Mouse (Mus musculus): Measurements from ENCODE around the gene Nrbp1.

Gene Nrbp1

DNA sequence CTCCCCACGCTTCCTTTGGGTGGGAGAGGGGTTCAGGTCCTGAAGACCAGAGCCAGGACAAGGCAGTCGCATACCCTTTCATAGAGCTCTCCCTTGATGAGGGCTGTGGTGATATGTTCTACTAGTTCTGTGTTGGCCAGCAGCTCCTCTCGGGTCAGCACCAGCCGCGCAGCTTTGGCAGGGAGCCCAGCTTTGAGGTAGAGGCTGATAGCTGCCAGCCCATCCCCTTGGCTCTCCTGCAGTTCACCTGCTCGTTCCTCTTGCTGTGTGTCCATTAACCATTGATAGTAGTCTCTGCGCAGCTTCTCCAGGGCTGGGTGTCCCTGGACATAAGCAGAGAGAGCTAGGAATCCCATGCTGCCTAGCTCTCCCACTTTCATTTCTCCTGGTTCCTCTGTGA is 25.4 kb downstream of the Nrbp1 start:
- no peak for DNase-seq (ENCODE audit: low spot score)

DNA sequence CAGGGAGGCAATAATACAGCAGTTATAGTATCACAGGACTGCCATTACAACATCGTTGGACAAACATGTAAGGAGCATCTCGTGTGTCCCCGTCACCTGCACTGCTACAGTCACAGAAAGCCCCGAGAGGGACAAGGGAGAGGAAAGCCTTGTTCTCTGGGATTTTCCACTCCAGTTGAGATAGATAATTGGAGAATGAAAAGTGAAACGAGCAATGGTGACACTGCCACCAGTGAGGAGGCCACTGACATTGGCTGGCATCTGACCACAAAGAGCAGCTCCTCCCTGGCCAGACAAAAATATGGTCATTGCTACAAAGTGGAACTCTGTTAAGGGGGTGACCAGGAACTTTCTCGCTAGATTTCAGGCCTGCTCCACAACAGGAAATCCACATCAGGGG is 27.0 kb downstream of the Nrbp1 start:
- peak; percentile 27 for DNase-seq (ENCODE audit: low spot score)

DNA sequence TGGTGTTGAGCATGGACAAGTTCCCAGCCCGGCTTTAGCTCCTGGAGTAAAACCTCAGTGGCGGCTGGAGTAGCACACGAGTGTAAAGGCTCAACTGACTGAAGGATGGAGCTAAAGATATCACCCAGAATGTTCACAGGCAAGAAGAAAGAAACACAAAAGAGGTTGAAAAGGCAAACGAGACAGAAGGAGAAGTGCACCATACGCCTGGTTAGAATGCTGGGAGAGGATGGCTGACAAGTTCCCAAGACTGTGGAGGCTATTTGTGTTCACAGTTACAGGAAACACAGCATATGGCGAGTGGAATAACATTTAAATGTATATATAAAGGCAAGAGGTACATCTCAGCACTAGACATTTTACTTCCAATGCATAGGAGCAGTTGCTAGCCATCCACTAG is 32.4 kb downstream of the Nrbp1 start:
- no peak for DNase-seq (ENCODE audit: low spot score)

DNA sequence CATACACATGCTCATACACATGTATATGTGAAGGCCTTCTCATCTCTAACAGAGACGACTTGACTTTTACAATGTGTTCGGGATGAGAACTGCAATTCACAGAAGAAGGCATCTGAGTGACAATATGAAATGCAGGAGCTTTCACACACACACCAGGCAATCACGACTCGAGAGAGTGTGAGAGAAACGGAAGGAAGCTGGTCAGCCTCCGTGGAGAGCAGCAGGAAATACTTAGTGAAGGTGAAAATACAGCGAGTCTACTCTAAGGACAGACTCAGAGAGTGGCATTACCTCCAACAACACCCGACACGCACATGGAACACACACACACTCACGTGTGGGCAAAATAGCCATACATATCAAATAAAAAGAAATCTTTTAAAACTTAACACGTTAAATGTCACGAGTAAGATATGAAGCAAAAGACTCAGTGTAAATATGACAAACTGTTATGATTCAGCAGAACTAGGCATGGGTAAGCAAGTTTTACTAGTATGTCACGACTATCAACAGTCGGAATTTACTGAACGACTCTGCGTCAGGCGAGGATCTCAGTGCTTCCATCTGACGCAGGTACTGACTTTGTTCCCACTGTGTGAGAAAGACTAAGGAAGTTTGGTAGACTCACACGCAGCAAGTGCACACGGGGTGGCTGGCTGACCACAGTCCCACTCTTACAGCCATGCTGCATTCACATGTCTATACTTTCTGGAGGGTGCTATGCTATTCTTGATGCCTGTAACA is 38.8 kb downstream of the Nrbp1 start:
- no peak for DNase-seq (ENCODE audit: low spot score)

DNA sequence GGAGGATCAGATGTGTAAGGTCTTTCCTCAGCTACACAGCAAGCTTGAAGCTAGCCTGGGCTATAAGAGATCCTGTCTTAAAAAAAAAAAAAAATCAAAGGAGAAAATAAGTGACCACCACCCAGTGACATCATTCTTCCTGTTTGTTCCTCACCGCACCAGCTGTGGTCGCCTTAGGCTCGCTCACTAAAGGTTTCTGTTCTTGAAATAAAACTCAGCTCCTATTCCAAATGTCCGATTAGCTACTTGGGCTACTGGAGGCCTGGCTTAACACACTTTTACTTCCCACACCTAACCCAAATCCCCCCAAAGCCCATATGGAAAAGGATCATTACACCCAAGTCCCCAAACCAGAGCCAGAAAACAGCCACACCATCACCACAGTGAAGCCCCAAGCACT is 47.6 kb downstream of the Nrbp1 start:
- no peak for DNase-seq (ENCODE audit: low spot score)

DNA sequence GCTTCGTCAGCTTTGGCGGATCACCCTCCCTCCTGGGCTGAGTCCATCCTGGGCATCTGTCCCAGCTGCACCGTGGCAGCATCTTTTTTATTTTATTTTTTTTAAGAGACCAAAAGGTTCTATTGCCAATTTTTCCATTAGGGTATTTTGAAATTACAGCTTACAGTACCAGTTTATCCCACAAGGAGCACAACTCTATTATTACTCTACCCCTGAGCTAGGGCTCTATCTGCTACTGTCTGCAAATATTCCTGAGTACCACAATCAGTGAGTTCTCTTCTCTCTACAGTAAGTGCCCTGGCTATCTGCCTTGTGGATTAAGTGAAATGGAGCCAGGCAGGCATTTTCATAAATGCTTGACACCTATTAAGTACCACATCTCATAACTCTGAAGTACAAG is 48.0 kb downstream of the Nrbp1 start:
- DNase-seq (ENCODE audit: low spot score): no peak

DNA sequence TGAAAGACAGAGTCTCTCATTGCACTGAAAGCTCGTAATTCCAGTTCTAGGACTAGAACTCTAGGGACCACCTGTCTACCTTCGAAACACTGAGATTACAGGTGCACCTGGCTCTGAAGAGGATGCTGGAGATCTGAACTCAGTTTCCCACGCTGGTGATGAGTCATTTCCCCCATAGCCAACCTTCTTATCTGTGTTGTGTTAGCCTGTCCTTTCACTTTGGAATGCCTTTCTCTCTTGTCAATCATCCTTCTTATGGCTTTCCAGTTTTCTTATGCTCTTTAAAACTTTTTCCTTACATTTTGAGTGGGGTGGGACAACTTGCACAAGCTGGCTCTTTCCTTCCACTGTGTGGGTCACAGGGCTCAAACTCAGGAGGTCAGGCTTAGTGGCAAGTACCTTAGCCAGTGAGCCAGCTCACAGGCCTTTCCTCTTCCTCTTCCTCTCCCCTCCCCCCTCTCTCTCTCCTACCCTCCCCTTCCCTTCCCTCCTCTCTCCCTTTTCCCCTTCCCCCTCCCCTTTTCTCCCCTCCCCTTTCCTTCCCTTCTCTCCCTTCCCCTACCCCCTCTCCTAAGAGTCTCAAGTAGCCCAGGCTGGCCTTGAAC is 49.1 kb downstream of the Nrbp1 start:
- no peak for DNase-seq (ENCODE audit: low spot score)

DNA sequence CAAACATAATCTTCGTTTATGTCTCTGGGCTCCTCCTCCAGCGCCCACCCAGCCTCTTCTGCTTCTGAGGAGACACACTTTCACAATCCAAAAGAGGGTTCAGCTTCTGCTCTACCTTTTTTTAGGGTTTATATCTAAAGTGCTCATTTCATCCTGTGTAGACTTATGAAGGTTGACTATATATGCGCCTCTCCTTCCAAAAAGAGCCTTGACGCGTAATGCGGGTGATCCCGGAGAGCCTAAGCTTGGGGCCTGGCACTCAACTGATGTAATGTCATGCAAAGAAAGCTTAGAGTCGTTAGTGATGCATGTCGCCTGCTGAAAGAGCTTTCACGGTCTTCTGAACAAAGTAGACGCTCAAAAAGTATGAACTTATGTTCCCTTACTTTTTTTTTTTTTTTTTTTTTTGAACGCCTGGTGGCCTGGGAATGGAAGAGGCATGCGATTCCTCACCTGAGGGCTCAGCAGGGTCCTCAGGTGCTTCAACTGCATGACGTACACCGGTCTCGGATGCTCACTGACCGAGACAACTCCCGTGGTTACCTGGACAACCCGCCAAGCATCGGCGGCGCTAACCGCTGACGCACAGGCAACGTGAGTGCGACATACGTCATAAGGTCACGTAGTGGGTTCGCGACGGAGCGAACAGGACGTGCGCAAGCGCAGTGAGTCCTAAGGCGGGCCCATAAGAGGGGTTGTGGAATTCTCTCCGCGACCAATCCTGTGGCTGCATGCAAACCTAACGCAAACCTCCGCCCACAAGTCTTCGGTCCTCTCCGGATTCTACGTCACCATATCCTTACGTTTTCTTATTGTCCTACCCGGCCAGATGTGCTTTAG is 50.1 kb downstream of the Nrbp1 start, which contains the start of gene Ift172:
Gene Ift172 (minus strand): TSS at position 596 of the 840 bp plus-strand sequence.
- DNase-seq (ENCODE audit: low spot score): peak; percentile 98

DNA sequence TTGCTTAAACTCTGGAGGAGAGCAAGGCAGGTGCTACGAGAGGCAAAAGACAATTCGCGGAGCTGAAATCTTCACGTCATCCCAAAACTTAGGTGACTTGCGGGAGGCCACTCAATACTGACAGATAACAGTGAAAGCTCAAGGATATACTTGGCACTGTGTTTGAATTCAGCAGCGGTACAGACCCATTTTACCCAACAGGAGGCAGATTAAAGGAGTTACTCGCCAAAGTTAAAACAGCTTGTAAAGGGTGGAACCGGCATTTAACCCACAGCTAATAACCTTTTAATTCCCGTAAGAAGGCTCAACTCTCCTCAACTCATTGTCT is 50.7 kb downstream of the Nrbp1 start:
- DNase-seq (ENCODE audit: low spot score): no peak

DNA sequence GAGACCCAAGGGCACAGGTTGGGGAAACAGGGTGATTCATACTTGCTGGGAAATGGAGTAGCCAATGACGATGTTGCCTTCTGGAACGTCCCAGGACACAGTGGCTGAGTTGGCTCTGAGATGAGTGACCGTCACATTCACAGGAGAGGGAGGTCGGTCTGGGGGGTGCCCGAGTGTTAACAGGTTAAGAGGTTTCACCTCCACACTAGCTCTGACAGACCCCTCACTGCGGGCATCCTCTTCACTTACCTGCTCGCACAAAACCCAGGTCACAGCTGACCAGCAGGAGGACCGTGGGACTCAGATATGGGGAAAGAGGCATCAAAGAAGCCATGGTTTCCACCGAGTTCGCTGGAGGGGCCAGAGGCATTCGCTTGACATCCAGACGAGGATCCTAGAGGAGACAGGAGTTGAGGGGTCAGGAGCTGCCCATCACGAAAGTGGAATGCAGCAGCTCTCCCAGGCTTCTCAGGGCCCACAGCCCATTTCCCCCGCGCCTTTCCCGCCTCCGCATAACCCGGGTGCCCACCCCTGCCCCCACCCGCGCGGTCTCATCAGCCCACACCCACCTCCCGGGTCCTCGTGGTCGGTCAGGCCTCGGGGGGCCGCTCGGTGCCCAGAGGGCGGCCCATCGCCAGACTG is 54.4 kb downstream of the Nrbp1 start:
- DNase-seq (ENCODE audit: low spot score): peak; percentile 16

DNA sequence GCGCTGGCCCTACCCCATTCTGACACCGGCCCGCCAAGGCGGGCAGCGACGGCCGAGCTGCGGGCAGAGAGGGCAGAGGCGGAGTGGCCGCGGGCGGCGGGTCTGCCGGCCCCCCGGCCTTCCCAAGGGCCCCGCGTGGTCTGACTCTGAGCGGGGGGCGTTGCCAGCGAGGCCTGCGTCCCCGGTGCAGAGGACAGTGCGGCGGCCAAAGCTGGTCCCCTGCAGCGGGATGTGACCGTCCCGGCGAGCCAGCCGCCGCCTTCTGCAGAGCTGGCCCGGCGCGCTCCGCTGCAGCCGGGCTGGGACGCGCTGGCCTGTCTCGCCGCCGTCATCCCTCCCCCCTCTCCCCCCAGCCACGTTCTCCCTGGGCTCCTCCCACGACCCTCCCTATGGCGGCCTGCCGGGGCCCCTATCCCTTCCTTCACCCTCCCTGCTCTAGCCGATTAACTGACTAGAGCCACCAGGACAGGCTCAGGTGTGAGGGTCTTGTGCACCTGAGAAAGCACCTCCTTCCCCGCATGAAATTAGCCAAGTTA is 55.0 kb downstream of the Nrbp1 start, which contains the start of gene Fndc4:
Gene Fndc4 (minus strand): TSS at position 475 of the 536 bp plus-strand sequence.
- peak; percentile 69 for DNase-seq (ENCODE audit: low spot score)

DNA sequence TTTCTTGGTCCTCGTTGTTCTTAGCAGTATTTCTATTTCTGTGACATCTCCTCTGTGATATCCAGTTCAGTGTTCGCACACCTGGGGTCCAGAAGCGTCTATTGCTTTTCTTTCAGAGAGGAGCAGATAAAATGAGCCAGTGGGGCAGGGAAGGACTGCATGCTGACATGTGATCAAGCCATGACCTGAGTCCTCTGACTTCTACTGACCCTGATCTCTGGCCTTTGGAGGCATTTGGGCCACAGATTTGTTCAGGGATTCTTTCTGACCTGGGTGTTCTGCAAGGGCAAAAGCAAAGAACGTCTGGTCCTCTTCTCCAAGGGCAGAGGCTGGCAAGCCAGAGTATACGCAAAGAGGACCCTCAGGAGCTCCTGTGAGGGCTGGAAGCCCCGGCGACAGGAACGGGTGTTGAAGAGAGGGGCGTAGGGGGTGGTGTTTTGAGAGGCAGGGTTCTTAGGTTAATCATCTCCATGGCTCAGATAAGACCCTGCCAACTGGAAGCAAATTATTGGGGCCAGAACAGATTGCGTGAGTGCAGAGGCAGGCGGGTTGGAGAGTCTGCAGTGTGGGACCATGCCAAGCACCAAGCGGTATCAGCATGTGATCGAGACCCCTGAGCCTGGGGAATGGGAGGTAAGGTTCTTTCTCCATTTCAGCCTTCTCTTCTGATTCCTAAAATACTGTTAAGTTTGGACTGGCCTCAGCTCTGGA is 56.5 kb downstream of the Nrbp1 start, which contains the start of gene Gckr:
Gene Gckr (plus strand): TSS at position 397 of the 711 bp plus-strand sequence.
- no peak for DNase-seq (ENCODE audit: low spot score)

DNA sequence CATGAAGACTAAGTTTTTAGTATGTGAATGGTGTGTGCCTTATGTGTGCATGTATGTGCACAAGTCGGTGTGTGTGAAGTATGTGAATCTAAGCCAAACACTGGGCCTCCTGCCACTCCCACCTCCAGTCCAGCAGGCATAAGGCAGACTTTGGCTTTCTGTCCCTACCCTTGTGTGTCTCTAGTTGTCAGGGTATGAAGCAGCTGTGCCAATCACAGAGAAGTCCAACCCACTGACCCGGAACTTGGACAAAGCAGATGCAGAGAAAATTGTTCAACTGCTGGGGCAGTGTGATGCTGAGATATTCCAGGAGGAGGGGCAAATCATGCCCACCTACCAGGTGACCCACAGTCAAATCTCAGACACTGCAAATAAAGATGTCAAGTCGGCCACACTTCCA is 57.3 kb downstream of the Nrbp1 start:
- DNase-seq (ENCODE audit: low spot score): no peak

DNA sequence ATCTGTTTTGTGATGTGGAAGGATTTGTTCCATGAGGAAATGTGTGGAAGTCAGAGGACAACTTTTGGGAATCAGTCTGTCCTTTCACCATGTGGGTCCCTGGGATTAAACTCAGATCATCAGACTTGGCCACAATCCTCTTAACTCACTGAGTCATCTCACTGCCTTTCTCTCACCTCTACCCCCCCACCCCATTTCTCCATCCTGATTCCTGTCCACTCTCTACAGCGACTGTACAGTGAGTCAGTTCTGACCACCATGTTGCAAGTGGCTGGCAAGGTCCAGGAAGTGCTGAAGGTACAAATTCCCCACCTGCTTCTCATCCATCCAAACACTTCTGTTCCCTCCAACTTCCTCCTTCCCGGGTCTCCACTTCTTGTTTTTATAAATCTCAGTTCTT is 57.8 kb downstream of the Nrbp1 start:
- no peak for DNase-seq (ENCODE audit: low spot score)
